Mouse (Mus musculus) embryo, embryonic 10.5 days (tissue): ENCODE results near the gene Zan.

Source experiments
- DNase-seq: peaks from one replicate; pipeline ENCODE4 v3.0.0-alpha.2; 2015; ENCODE audit warnings: low spot score

Gene Zan

GRCm38 (mm10) chr5:137332857-137333511 lies 143.9 kb downstream of the Zan start:
- no peak for DNase-seq

- DNase-seq, result no peak
Measured at GRCm38 (mm10) chr5:137330910-137331309, 146.0 kb downstream of the Zan start.
